Mouse (Mus musculus) ES-E14 (cell line): ENCODE results near the gene Mrpl38. TPM values are rescaled to one million over a fixed set of nuclear protein-coding genes. Genes with fewer than 3 reads are reported as not detected.

ENCODE experiments used
- DNase-seq: peaks from one replicate; pipeline ENCODE4 v3.0.0-alpha.2; 2013; ENCODE audit warnings: low read depth, low spot score
- H3K27ac ChIP-seq: 2 replicates; pipeline ENCODE4 v1.5.1; 2012; ENCODE audit warnings: low read depth, mild to moderate bottlenecking, low read length, moderate library complexity, mixed read lengths; ENCODE audit not compliant: poor library complexity, insufficient read depth, severe bottlenecking
- H3K36me3 ChIP-seq: 2 replicates; pipeline ENCODE4 v1.6.1; 2012; ENCODE audit warnings: mild to moderate bottlenecking, low read length, moderate library complexity, mixed read lengths; ENCODE audit not compliant: control insufficient read depth, poor library complexity, insufficient read depth, severe bottlenecking
- H3K4me1 ChIP-seq, 2 experiments: fragments of 150-350 bp in 1 of 2; sonication (generic) in 1 of 2; 2 replicates each; pipeline ENCODE4 v1.6.1; 2012; ENCODE audit warnings: low read length in 2 of 2, mild to moderate bottlenecking in 1 of 2, mixed read lengths in 1 of 2; ENCODE audit not compliant: control insufficient read depth in 2 of 2, insufficient read depth in 2 of 2, poor library complexity in 1 of 2
- H3K4me3 ChIP-seq, 2 experiments: fragments of 150-350 bp in 1 of 2; sonication (generic) in 1 of 2; 2 replicates each; pipeline ENCODE4 v1.5.1; 2012; ENCODE audit warnings: low read length in 2 of 2, low read depth in 1 of 2, mild to moderate bottlenecking in 1 of 2, mixed read lengths in 1 of 2; ENCODE audit not compliant: insufficient read depth in 1 of 2, poor library complexity in 1 of 2, severe bottlenecking in 1 of 2
- H3K9ac ChIP-seq: 2 replicates; pipeline ENCODE4 v1.6.1; 2012; ENCODE audit warnings: low read depth, mild to moderate bottlenecking, low read length, mixed read lengths; ENCODE audit not compliant: poor library complexity, insufficient read depth, severe bottlenecking
- H3K9me3 ChIP-seq: fragments of 150-350 bp; sonication (generic); 2 replicates; pipeline ENCODE4 v1.6.1; 2012; ENCODE audit warnings: low read depth, mild to moderate bottlenecking, low read length; ENCODE audit not compliant: control insufficient read depth, insufficient read depth
- CHD2 ChIP-seq: IDR thresholded peaks from 2 replicates; pipeline ENCODE4 v1.6.1; 2014; ENCODE audit warnings: mild to moderate bottlenecking, low read depth, low read length, inconsistent platforms
- HCFC1 ChIP-seq: IDR thresholded peaks from 2 replicates; pipeline ENCODE4 v1.6.1; 2012; ENCODE audit warnings: low read length, inconsistent platforms, borderline replicate concordance; ENCODE audit not compliant: insufficient read depth
- MAFK ChIP-seq: IDR thresholded peaks from 2 replicates; pipeline ENCODE4 v1.6.1; 2014; ENCODE audit warnings: mild to moderate bottlenecking, low read depth, low read length, inconsistent platforms; ENCODE audit not compliant: insufficient read depth
- ZC3H11A ChIP-seq: IDR thresholded peaks from 2 replicates; pipeline ENCODE4 v1.6.1; 2012; ENCODE audit warnings: low read depth, mild to moderate bottlenecking, inconsistent platforms, low read length, borderline replicate concordance
- ZNF384 ChIP-seq: IDR thresholded peaks from 2 replicates; pipeline ENCODE4 v1.6.1; 2012; ENCODE audit warnings: low read depth, low read length, inconsistent platforms
- in situ Hi-C, 2 experiments: fragments of 600-800 bp; cut with MboI; formaldehyde crosslinking; loops; one replicate each; pipeline ENCODE4 v1.15.1; 2025; ENCODE audit warnings: low sequenced_read_pairs in 2 of 2, inconsistent platforms in 1 of 2; ENCODE audit not compliant: unreplicated experiment in 2 of 2
- total RNA-seq: library from RNA; depleted of rRNA; stranded (reverse); fragments of 300-350 nt; gene quantifications from 2 replicates; pipeline ENCODE4 v1.2.3, GENCODE M21; 2012

Mrpl38 gene
- total RNA-seq, 1 experiment: 81.3 TPM

DNA sequence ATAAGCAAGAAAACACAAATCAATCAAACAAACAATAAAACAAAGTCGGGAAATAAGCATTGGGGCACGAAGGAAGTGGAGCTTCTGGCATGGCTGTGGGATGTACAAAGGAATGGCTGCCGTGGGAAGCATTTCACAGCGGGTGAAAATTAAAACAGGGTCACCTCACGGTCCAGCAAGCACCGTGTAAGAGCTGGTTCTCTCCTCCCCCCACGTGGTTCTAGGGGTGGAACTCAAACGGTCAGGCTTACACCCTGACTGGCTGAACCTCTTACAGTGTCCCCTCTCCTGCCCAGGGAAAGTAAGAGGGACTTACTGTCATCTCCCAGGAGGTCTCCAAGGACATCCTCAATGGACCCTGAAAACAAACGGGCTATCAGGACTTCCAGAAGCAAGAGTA lies 24.3 kb upstream of the Mrpl38 start:
- DNase-seq: no peak
- no peaks in the 10 kb centered on the region for H3K9me3 ChIP-seq
- H3K4me1 ChIP-seq: peaks cover 5 to 9% of the 10 kb centered on the region in 2 experiments; a peak in 3 of 4 replicates
- TF ChIP-seq HCFC1 (no peak), ZC3H11A (no peak), ZNF384 (no peak), CHD2 (no peak), MAFK (no peak)
- H3K27ac ChIP-seq: no peak overlapping the region
- peak overlapping the region; percentile 4 to 38; a peak in 2 of 4 replicates for H3K4me3 ChIP-seq
- peaks cover 3% of the 10 kb centered on the region; the same call in 1 of the 2 replicates for H3K36me3 ChIP-seq
- no peak overlapping the region for H3K9ac ChIP-seq
- in situ Hi-C loops: no loop called here

DNA sequence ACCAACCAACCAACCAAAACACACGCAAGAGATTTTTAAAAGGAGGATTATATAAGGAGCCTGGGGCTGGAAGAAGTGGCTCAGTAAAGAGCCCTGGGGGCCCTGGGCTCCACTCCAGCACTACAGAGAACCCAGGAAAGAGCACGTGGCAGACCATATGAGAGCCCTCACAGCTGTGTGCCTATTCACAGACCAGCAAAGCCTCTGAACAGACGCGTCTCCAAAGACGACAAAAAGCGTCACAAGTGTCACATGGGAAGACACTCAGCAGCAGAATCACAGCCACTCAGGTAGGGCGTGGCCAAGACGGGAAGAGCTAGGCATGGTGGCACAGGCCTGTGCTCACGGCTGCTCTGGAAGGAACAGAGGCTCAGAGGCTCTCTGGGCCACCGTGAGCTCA lies 23.5 kb upstream of the Mrpl38 start:
- TF ChIP-seq HCFC1 (no peak), MAFK (no peak), ZNF384 (no peak), CHD2 (no peak), ZC3H11A (no peak)
- peaks cover 3% of the 10 kb centered on the region; the same call in 1 of the 2 replicates for H3K36me3 ChIP-seq
- H3K4me3 ChIP-seq: peak overlapping the region in 1 of 2 experiments; percentile 38; a peak in 1 of 4 replicates
- in situ Hi-C loops: no loop called here
- no peak overlapping the region for H3K9ac ChIP-seq
- H3K27ac ChIP-seq: no peak overlapping the region
- H3K4me1 ChIP-seq: peaks cover 5 to 11% of the 10 kb centered on the region in 2 experiments; a peak in 3 of 4 replicates
- no peak for DNase-seq
- H3K9me3 ChIP-seq: no peaks in the 10 kb centered on the region

GRCm38 (mm10) chr11:116161312-116161711 lies 22.6 kb upstream of the Mrpl38 start:
- Histone ChIP-seq H3K4me1 (peaks cover 5 to 11% of the 10 kb centered on the region in 2 experiments; a peak in 3 of 4 replicates), H3K9ac (no peak overlapping the region), H3K36me3 (peaks cover 3% of the 10 kb centered on the region; the same call in 1 of the 2 replicates), H3K27ac (no peak overlapping the region), H3K9me3 (no peaks in the 10 kb centered on the region), H3K4me3 (no peak overlapping the region)
- TF ChIP-seq ZNF384 (no peak), CHD2 (no peak), ZC3H11A (no peak), MAFK (no peak), HCFC1 (no peak)
- no peak for DNase-seq
- in situ Hi-C loops: no loop called here

DNA sequence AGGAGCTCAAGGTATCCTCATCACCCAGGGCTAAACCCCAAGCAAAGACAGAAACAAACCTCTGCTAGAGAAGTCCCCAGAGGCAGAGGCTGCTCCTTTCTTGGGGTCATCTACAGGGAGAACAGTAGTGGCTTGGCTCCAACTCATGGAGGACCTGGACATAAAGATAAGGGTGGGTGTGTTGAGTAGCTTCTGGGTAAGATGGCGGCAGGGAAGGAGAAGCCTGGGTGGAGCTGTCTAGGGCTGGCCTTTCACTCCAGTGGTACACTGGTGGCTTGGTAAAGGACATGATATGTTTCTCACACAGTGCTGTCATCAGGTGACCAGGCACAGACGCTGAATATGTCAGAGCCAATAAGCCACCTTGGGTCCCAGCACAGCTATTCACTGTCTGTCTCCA lies 12.3 kb upstream of the Mrpl38 start:
- DNase-seq: no peak
- peaks cover 0 to 10% of the 10 kb centered on the region in 2 experiments; a peak in 1 of 4 replicates for H3K4me1 ChIP-seq
- no peaks in the 10 kb centered on the region for H3K9me3 ChIP-seq
- H3K9ac ChIP-seq: no peak overlapping the region
- no peak overlapping the region for H3K4me3 ChIP-seq
- TF ChIP-seq HCFC1 (no peak), MAFK (no peak), ZC3H11A (no peak), ZNF384 (no peak), CHD2 (no peak)
- no peak overlapping the region for H3K27ac ChIP-seq
- in situ Hi-C loops: no loop called here
- peaks cover 19% of the 10 kb centered on the region for H3K36me3 ChIP-seq
